Mouse (Mus musculus) brain, embryonic 14.5 days (tissue): ENCODE measurements around the gene Prf1. TPM values are rescaled to one million over a fixed set of nuclear protein-coding genes. Genes with fewer than 3 reads are reported as not detected.

Experiments
- DNase-seq: peaks from one replicate; pipeline ENCODE4 v3.0.0-alpha.2; 2011; ENCODE audit warnings: low read depth
- CTCF ChIP-seq: fragments of 200-500 bp; IDR thresholded peaks from 2 replicates; pipeline ENCODE4 v1.5.1; 2012; ENCODE audit warnings: inconsistent platforms, mild to moderate bottlenecking, moderate library complexity, borderline replicate concordance; ENCODE audit not compliant: insufficient read depth, insufficient read length; ENCODE audit errors: extremely low read depth
- POLR2A ChIP-seq: fragments of 200-500 bp; IDR thresholded peaks from 2 replicates; pipeline ENCODE4 v1.6.1; 2012; ENCODE audit warnings: mild to moderate bottlenecking, inconsistent platforms, borderline replicate concordance; ENCODE audit not compliant: poor library complexity, insufficient read depth, insufficient read length, severe bottlenecking; ENCODE audit errors: extremely low read depth
- polyA plus RNA-seq: library from polyadenylated mRNA; depleted of rRNA; stranded (reverse); fragments of >200 nt; gene quantifications from 2 replicates; pipeline ENCODE4 v1.2.3, GENCODE M21; 2012; rRNA removed

Prf1 gene
- polyA plus RNA-seq: 0.04 TPM in 1 of 2 replicates, not detected in the other

GRCm38 (mm10) chr10:61297477-61297876, at the start of gene Prf1:
Gene Prf1 (plus strand): TSS chr10:61297833.
- TF ChIP-seq POLR2A (no peak), CTCF (no peak)
- DNase-seq: no peak

GRCm38 (mm10) chr10:61248596-61249114, 49.0 kb upstream of the Prf1 start:
- no peak for DNase-seq
- TF ChIP-seq POLR2A (no peak), CTCF (no peak)

- no peak for DNase-seq
- no peak for TF ChIP-seq POLR2A
- no peak for TF ChIP-seq CTCF
Observed at GRCm38 (mm10) chr10:61249951-61250350, 47.7 kb upstream of the Prf1 start.

GRCm38 (mm10) chr10:61254761-61255160, 42.9 kb upstream of the Prf1 start:
- DNase-seq: peak; percentile 75
- TF ChIP-seq CTCF (no peak), POLR2A (no peak)

GRCm38 (mm10) chr10:61255190-61255589, 42.4 kb upstream of the Prf1 start:
- TF ChIP-seq POLR2A (no peak), CTCF (no peak)
- peak; percentile 17 for DNase-seq

- TF ChIP-seq POLR2A: no peak
- no peak for TF ChIP-seq CTCF
- no peak for DNase-seq
Observed at GRCm38 (mm10) chr10:61256665-61257064, 41.0 kb upstream of the Prf1 start.

GRCm38 (mm10) chr10:61258131-61258530, 39.5 kb upstream of the Prf1 start:
- no peak for DNase-seq
- TF ChIP-seq CTCF (no peak), POLR2A (no peak)

- DNase-seq: peak; percentile 18
- TF ChIP-seq CTCF (no peak), POLR2A (no peak)
Observed at GRCm38 (mm10) chr10:61261229-61262156, 36.1 kb upstream of the Prf1 start.

GRCm38 (mm10) chr10:61263606-61264005, 34.0 kb upstream of the Prf1 start:
- TF ChIP-seq CTCF (no peak), POLR2A (no peak)
- no peak for DNase-seq

GRCm38 (mm10) chr10:61267378-61267777, 30.3 kb upstream of the Prf1 start:
- no peak for DNase-seq
- TF ChIP-seq POLR2A: no peak
- no peak for TF ChIP-seq CTCF

- no peak for TF ChIP-seq POLR2A
- TF ChIP-seq CTCF: no peak
- DNase-seq: no peak
Observed at GRCm38 (mm10) chr10:61272089-61272626, 25.5 kb upstream of the Prf1 start.
